Mouse (Mus musculus) mature B cell (primary cell): ENCODE data around the gene Rps6ka2.
"Not testable (repeated sequence)": the region's sequence is repeated elsewhere in the genome, so short reads cannot be mapped to it uniquely, and the experiment has no call there.

Source experiments
- in situ Hi-C: fragments of 300-500 bp; cut with MboI; formaldehyde crosslinking; loops from 2 replicates; pipeline ENCODE4 v1.14.3; 2019

Gene Rps6ka2

GRCm38 (mm10) chr17:7169627-7170303, at the start of gene Rps6ka2:
Gene Rps6ka2 (plus strand): TSS chr17:7170115.
- in situ Hi-C loops: loop anchor here (25.0 kb wide), 1 partner anchor 432 kb away; no protein-coding TSS in a partner anchor

GRCm38 (mm10) chr17:7120835-7121234, 49.1 kb upstream of the Rps6ka2 start:
- in situ Hi-C loops: not testable (repeated sequence)

GRCm38 (mm10) chr17:7122554-7122953, 47.4 kb upstream of the Rps6ka2 start:
- in situ Hi-C loops: not testable (repeated sequence)

DNA sequence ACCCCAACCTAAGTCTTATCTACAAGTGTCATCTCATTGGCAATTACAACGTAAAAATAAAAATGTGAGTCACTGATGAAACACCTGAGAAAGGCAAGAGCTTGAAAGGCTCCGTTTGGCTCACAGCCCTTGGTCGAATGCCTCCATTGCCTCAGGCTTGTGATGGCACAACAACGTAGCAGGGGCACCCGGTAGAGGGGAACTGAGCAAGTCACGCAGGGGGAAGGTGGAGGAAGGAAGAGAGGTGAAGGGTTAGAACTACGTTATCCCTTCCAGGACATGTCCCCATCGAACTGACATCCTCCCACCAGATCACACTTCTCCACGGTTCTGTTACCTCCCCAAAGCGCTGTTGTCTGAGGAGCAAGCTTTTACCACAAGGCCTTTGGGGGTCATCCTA, 43.4 kb upstream of the Rps6ka2 start:
- in situ Hi-C loops: not testable (repeated sequence)

- in situ Hi-C loops: not testable (repeated sequence)
These were observed 35.9 kb upstream of the Rps6ka2 start for GRCm38 (mm10) chr17:7134002-7134401.

- in situ Hi-C loops: not testable (repeated sequence)
These were observed 34.6 kb upstream of the Rps6ka2 start for GRCm38 (mm10) chr17:7135277-7135676.

DNA sequence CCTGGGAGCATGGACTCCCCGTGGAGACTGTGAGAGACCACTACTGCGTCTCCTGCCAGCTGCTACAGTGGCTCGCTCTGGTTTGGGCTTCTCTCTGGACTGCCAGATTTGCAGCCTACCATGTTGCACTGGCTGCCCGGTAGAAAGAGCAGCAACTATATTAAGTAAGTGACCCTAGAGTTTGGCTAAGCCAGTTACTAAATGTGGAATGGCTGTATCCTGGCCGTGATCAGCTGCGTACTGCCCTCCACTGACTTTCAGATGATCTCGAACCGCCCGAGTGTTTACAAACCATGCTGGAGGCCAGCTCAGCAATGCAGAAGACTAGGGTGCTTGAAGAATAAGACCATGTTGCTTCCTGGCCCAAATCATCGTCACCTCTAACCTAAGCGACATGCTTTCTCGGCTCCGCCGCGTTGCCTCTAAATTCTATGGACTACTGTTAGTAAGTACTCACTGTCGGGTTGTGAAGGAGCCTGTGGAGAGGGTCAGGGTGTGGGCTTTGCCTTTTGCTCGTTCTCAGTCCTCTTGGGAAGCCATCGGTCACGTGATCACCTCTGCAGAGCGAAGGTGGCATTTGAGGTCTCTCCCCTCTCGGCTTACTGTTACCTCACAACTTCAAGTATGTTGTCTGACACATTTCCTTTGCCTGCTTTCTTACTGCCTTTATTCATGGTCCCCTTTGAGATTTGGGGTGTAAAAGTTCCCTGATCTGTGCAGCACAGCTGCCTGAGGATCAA, 31.6 kb upstream of the Rps6ka2 start:
- in situ Hi-C loops: no loop called here

GRCm38 (mm10) chr17:7140399-7141174, 29.3 kb upstream of the Rps6ka2 start:
- in situ Hi-C loops: no loop called here

GRCm38 (mm10) chr17:7142367-7142766, 27.5 kb upstream of the Rps6ka2 start:
- in situ Hi-C loops: no loop called here

DNA sequence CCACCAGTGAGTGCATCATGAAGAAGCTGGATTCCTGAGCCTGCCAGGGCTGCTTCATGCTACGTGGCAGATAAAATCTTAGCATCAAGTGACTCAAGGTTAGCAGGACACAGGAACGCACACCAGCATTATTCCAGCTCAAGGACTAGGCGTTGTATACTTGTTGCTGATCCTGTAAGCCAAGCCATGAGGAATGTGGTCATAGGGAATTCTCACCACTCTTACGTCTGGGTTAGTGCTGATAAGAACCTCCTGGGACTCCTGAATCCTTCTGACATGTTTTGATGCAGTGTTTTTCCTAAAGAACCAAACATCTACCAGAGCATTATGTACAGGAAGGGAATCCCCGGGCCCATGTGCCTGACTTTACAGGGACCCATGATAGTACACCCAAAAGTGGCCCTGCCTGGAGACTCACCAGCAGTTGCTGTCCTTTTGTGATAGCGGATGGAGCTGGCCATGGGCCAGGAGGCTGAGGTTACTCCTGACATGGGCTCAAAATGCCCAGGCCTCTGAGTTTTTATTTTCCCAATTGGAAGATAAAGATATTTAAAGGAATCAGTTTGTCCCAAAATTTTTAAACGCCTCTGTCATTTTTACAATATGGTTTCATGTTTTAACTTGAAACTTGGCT, 25.9 kb upstream of the Rps6ka2 start:
- in situ Hi-C loops: no loop called here

- in situ Hi-C loops: no loop called here
These were observed 24.4 kb upstream of the Rps6ka2 start for GRCm38 (mm10) chr17:7145373-7146058.

DNA sequence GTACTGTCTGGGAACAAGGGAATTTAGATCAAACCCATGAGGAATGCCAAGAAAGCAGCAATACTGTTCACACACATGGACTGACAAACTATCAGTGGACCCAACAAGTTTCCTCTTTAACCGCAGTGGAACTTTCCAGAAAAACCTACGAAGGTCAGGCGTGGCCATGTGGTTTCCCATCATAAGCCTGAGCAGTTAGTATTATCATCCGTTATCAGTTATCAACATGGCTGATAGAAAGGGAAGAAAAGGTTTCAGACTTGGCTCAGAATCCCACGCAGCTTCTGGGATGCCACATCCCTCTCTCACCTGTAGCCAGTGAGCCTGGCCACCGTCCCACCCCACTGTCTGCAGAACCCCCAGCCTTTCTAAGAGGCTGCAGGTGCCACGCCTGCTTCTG, 23.4 kb upstream of the Rps6ka2 start:
- in situ Hi-C loops: no loop called here

DNA sequence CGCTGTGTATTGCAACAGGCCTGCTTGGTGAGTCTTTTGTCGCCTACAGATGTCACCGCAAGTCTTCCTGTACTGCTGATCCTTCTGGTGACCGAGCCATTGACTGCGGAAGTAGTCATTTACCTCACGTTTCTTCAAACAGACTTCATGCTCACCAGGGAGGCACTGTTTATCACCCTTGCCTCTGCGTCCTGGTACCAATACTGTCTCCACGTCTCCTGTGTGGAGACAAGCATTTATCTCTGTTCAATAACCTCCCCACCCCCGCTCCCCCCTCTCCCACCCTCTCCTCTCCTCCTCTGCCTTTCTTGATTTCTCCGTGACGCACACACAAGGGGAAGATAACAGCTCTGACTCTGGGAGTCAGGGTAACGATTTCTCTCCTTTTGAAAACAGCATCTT, 22.0 kb upstream of the Rps6ka2 start:
- in situ Hi-C loops: no loop called here

GRCm38 (mm10) chr17:7149328-7150195, 20.4 kb upstream of the Rps6ka2 start:
- in situ Hi-C loops: loop anchor here (25.0 kb wide), 1 partner anchor 412 kb away; no protein-coding TSS in a partner anchor

DNA sequence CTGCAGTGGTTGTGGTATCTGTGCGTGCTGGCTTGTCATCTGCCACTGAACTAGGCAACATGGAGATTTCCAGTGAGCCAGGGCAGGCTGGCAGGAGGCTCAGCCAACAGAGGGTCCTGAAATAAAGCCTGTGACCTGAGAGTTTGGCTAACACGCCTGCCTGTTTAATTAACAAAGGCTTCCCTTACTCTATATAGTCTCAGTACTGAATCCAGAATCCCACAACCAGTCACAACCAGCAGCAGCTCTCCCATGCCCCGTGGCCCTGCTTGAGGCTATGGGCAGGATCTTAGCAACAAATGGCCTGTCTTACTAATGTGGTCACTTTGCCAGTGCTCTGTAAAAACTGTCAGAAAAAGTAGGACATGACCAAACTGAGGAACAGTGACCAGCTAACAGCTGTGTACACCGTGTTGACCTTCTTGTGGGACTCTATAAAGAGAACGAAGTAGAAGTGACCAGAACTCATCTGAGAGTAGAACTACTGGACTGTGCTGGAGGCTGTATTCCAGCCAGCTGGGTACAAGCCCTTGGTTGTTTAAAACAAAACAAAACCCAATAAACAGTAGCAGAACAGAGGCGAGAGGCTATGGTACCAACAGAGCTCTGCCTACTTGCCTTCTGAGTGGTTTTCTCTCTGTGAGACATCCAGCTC, 18.3 kb upstream of the Rps6ka2 start:
- in situ Hi-C loops: loop anchor here (25.0 kb wide), 1 partner anchor 414 kb away; no protein-coding TSS in a partner anchor

DNA sequence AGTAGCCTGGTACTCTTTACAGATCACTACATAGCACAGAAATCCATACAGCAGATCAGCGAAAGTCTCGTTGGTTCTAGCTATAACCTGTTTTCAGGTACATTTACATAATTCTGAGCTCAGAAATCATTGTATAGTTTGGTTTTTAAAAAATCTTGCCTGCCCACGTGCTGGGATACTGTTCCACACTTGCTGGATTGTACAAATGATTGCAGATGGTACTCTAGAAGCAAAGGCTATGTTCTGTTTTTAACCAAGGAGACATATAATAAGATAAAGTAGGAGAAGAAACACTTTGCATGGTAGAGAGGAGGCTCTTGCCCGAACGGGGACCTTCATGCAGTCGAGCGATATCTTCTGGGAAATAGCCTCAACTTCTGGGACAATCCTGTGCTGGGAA, 17.3 kb upstream of the Rps6ka2 start:
- in situ Hi-C loops: loop anchor here (25.0 kb wide), 1 partner anchor 415 kb away; no protein-coding TSS in a partner anchor

GRCm38 (mm10) chr17:7163955-7164354, 6.0 kb upstream of the Rps6ka2 start:
- in situ Hi-C loops: loop anchor here (25.0 kb wide), 1 partner anchor 427 kb away; no protein-coding TSS in a partner anchor

- in situ Hi-C loops: loop anchor here (25.0 kb wide), 1 partner anchor 428 kb away; no protein-coding TSS in a partner anchor
These were observed 4.4 kb upstream of the Rps6ka2 start for GRCm38 (mm10) chr17:7165524-7165923.

DNA sequence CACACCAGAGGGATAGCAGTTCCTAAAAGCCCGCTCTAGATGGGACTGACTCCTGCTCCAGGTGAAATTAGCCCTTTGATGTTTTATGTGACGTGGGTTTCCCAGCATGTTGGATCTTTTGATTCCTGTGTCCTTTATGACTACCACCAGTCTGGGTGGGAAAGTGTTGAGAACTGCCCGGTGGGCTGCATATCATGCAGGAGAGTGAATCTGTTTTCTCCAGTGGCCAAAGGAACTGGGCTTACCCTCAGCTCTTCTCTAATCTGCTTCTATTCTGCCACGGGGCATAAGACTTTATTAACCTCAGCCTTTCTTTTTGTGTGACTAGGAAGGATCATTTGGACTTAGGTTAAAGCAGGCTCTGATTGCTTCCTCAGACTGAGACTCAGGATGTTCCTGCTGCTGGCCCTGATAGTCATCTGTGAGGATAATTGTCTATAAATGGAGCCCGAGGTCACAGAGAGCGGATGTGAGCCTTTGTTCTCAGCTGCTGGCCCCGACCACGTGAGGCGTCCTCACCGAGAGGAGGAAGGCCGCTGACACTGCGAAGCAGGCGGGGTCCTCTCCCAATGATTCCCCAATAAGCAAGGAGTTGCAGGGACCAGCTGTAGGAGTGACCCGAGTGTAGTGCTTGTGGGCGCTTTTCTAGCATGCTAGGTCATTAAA, 821 bp upstream of the Rps6ka2 start:
- in situ Hi-C loops: loop anchor here (25.0 kb wide), 1 partner anchor 432 kb away; no protein-coding TSS in a partner anchor
